Mouse (Mus musculus) Patski (cell line): Measurements from ENCODE around the gene Ahcyl2. TPM values are rescaled to one million over a fixed set of nuclear protein-coding genes. Genes with fewer than 3 reads are reported as not detected.
A peak's percentile ranks its signal among the peaks of the same experiment; 100 is the strongest.

Experiments used
- ATAC-seq: fragments of 100-300 bp; one replicate; pipeline ENCODE4 v1.8.0; 2021
- CTCF ChIA-PET: fragments of 350-600 bp; sonication (Branson Sonifier 250); formaldehyde crosslinking; loops from one replicate; lab custom pipeline; 2022; ENCODE audit warnings: inconsistent platforms; lab: Charles Lee
- POLR2A ChIA-PET: fragments of 350-600 bp; sonication (Branson Sonifier 250); formaldehyde crosslinking; loops from one replicate; lab custom pipeline; 2022; ENCODE audit warnings: antibody characterized with exemption, inconsistent platforms; lab: Charles Lee
- DNase-seq: peaks from one replicate; pipeline ENCODE4 v3.0.0-alpha.2; 2011; ENCODE audit warnings: low read depth, low spot score
- H3K27me3 ChIP-seq: fragments of 371-371 bp; one replicate; pipeline ENCODE4 v1.5.1; 2021
- CTCF ChIP-seq: fragments of 100-300 bp; IDR thresholded peaks from one replicate; pipeline ENCODE4 v1.5.1; 2021
- in situ Hi-C: fragments of 300-500 bp; cut with MboI; formaldehyde crosslinking; loops from 3 replicates; pipeline ENCODE4 v1.11.1; 2018; ENCODE audit warnings: low pct_unique_long_range_greater_than_20kb, mixed read lengths
- polyA plus RNA-seq: library from polyadenylated mRNA; unstranded; gene quantifications from one replicate; pipeline ENCODE4 v1.2.3, GENCODE M21; 2021

Ahcyl2 gene
- polyA plus RNA-seq, 1 experiment from 2014 or later = 30.8 TPM

- H3K27me3 ChIP-seq = no peaks in the 10 kb centered on the region
- DNase-seq = no peak
- POLR2A ChIA-PET = no interaction called here
- no peak for TF ChIP-seq CTCF
- in situ Hi-C loops = loop anchor here (10.0 to 25.0 kb wide), 2 partner anchors 377 to 535 kb away; no protein-coding TSS in a partner anchor
- CTCF ChIA-PET = interaction anchor here (1.0 to 5.0 kb wide), 4 partner anchors 26 to 245 kb away, joined by 3 to 12 read pairs (median 4); no protein-coding TSS in a partner anchor
- ATAC-seq = no peak
Measured at GRCm38 (mm10) chr6:29827291-29828242, 59.8 kb downstream of the Ahcyl2 start.

GRCm38 (mm10) chr6:29828574-29829234, 60.9 kb downstream of the Ahcyl2 start:
- DNase-seq = no peak
- no peak for TF ChIP-seq CTCF
- CTCF ChIA-PET = interaction anchor here (1.2 to 5.0 kb wide), 4 partner anchors 25 to 244 kb away, joined by 3 to 12 read pairs (median 4); no protein-coding TSS in a partner anchor

GRCm38 (mm10) chr6:29832356-29832755, 64.5 kb downstream of the Ahcyl2 start:
- H3K27me3 ChIP-seq = no peaks in the 10 kb centered on the region
- DNase-seq (no peak), ATAC-seq (no peak)
- CTCF ChIA-PET = interaction anchor here (0.9 kb wide), 1 partner anchor 27 kb away, joined by 3 read pairs; no protein-coding TSS in a partner anchor
- POLR2A ChIA-PET = no interaction called here
- no peak for TF ChIP-seq CTCF
- in situ Hi-C loops = loop anchor here (25.0 kb wide), 1 partner anchor 530 kb away; no protein-coding TSS in a partner anchor

More at GRCm38 (mm10) chr6:29828574-29829234, 60.9 kb downstream of the Ahcyl2 start:
- no peak for ATAC-seq
- no peaks in the 10 kb centered on the region for H3K27me3 ChIP-seq
- POLR2A ChIA-PET = no interaction called here
- in situ Hi-C loops = loop anchor here (10.0 to 25.0 kb wide), 2 partner anchors 376 to 534 kb away; no protein-coding TSS in a partner anchor

- CTCF ChIA-PET = interaction anchor here (0.9 to 2.3 kb wide), 5 partner anchors 10 to 59 kb away, joined by 3 to 10 read pairs (median 4); no protein-coding TSS in a partner anchor
- TF ChIP-seq CTCF = no peak
- no peaks in the 10 kb centered on the region for H3K27me3 ChIP-seq
- in situ Hi-C loops = loop anchor here (25.0 kb wide), 1 partner anchor 529 kb away; no protein-coding TSS in a partner anchor
- DNase-seq (no peak), ATAC-seq (no peak)
- POLR2A ChIA-PET = interaction anchor here (0.6 kb wide), 1 partner anchor 33 kb away, joined by 3 read pairs; no protein-coding TSS in a partner anchor
Measured at GRCm38 (mm10) chr6:29833117-29833516, 65.3 kb downstream of the Ahcyl2 start.

- DNase-seq = no peak
- in situ Hi-C loops = loop anchor here (25.0 kb wide), 1 partner anchor 529 kb away; no protein-coding TSS in a partner anchor
- no peaks in the 10 kb centered on the region for H3K27me3 ChIP-seq
Measured at GRCm38 (mm10) chr6:29833568-29834255, 65.9 kb downstream of the Ahcyl2 start.

GRCm38 (mm10) chr6:29835543-29836177, 67.8 kb downstream of the Ahcyl2 start:
- ChIA-PET CTCF (interaction anchor here (0.9 to 1.3 kb wide), 2 partner anchors 18 to 108 kb away, joined by 3 to 6 read pairs; no protein-coding TSS in a partner anchor), POLR2A (no interaction called here)
- DNase-seq (no peak), ATAC-seq (no peak)
- no peak for TF ChIP-seq CTCF
- in situ Hi-C loops = loop anchor here (25.0 kb wide), 1 partner anchor 527 kb away; no protein-coding TSS in a partner anchor
- no peaks in the 10 kb centered on the region for H3K27me3 ChIP-seq

More at GRCm38 (mm10) chr6:29833568-29834255, 65.9 kb downstream of the Ahcyl2 start:
- CTCF ChIA-PET = interaction anchor here (1.1 to 2.3 kb wide), 5 partner anchors 9 to 59 kb away, joined by 3 to 10 read pairs (median 4); no protein-coding TSS in a partner anchor
- ATAC-seq = no peak
- TF ChIP-seq CTCF = peak; percentile 53
- POLR2A ChIA-PET = interaction anchor here (0.6 kb wide), 1 partner anchor 33 kb away, joined by 3 read pairs; no protein-coding TSS in a partner anchor

GRCm38 (mm10) chr6:29837579-29837978, 69.8 kb downstream of the Ahcyl2 start:
- H3K27me3 ChIP-seq = no peaks in the 10 kb centered on the region
- in situ Hi-C loops = loop anchor here (25.0 kb wide), 1 partner anchor 525 kb away; no protein-coding TSS in a partner anchor
- POLR2A ChIA-PET = no interaction called here
- ATAC-seq = no peak
- TF ChIP-seq CTCF = no peak
- no peak for DNase-seq
- CTCF ChIA-PET = no interaction called here

GRCm38 (mm10) chr6:29838531-29838930, 70.7 kb downstream of the Ahcyl2 start:
- in situ Hi-C loops = loop anchor here (25.0 kb wide), 1 partner anchor 524 kb away; no protein-coding TSS in a partner anchor
- ChIA-PET CTCF (interaction anchor here (0.6 to 2.5 kb wide), 2 partner anchors 10 to 26 kb away, joined by 3 to 5 read pairs; no protein-coding TSS in a partner anchor), POLR2A (no interaction called here)
- no peak for TF ChIP-seq CTCF
- no peaks in the 10 kb centered on the region for H3K27me3 ChIP-seq
- DNase-seq (no peak), ATAC-seq (no peak)

GRCm38 (mm10) chr6:29840008-29840407, 72.2 kb downstream of the Ahcyl2 start:
- DNase-seq (no peak), ATAC-seq (no peak)
- no peaks in the 10 kb centered on the region for H3K27me3 ChIP-seq
- in situ Hi-C loops = loop anchor here (25.0 kb wide), 1 partner anchor 522 kb away; no protein-coding TSS in a partner anchor
- TF ChIP-seq CTCF = no peak
- POLR2A ChIA-PET = no interaction called here
- CTCF ChIA-PET = interaction anchor here (1.0 to 2.5 kb wide), 2 partner anchors 8 to 14 kb away, joined by 3 to 5 read pairs; no protein-coding TSS in a partner anchor
